Mouse (Mus musculus) limb, embryonic 12.5 days (tissue): ENCODE data around the gene Nrip2. TPM values are rescaled to one million over a fixed set of nuclear protein-coding genes. Genes with fewer than 3 reads are reported as not detected.

Experiments
- ATAC-seq: fragments of 200-750 bp; cut with Nextera tagmentation; 2 replicates; pipeline ENCODE4 v1.8.0; 2017; ENCODE audit warnings: low read depth, moderate TSS enrichment; ENCODE audit not compliant: insufficient number of reproducible peaks, insufficient read depth, low FRiP score, low TSS enrichment
- H3K27ac ChIP-seq: fragments of 300-500 bp; sonication (generic); 2 replicates; pipeline ENCODE4 v1.5.1; 2016; ENCODE audit warnings: mild to moderate bottlenecking, moderate library complexity
- H3K27me3 ChIP-seq: fragments of 300-500 bp; sonication (generic); 2 replicates; pipeline ENCODE4 v1.6.1; 2016; ENCODE audit warnings: mild to moderate bottlenecking, moderate library complexity
- H3K36me3 ChIP-seq: fragments of 300-500 bp; sonication (generic); 2 replicates; pipeline ENCODE4 v1.6.1; 2016; ENCODE audit warnings: mild to moderate bottlenecking, moderate library complexity
- H3K4me1 ChIP-seq: fragments of 300-500 bp; sonication (generic); replicated peaks from 2 replicates; pipeline ENCODE4 v1.6.1; 2016
- H3K4me2 ChIP-seq: fragments of 300-500 bp; sonication (generic); 2 replicates; pipeline ENCODE4 v1.6.1; 2016; ENCODE audit warnings: mild to moderate bottlenecking, moderate library complexity
- H3K4me3 ChIP-seq: fragments of 300-500 bp; sonication (generic); replicated peaks from 2 replicates; pipeline ENCODE4 v1.5.1; 2016; ENCODE audit warnings: mild to moderate bottlenecking
- H3K9ac ChIP-seq: fragments of 300-500 bp; sonication (generic); replicated peaks from 2 replicates; pipeline ENCODE4 v1.6.1; 2016; ENCODE audit warnings: mild to moderate bottlenecking, moderate library complexity
- H3K9me3 ChIP-seq: fragments of 300-500 bp; sonication (generic); 2 replicates; pipeline ENCODE4 v1.6.1; 2016; ENCODE audit warnings: mild to moderate bottlenecking, moderate library complexity
- WGBS: fragments of 180-500 bp; shearing (Covaris S2); methylation state at CpG from one replicate; pipeline ENCODE4 v1.1.7; 2016; 5-methylcytosine and 5-hydroxymethylcytosine counted together
- polyA plus RNA-seq: library from polyadenylated mRNA; unstranded; fragments of >200 nt; fragmentation: Nextera tagmentation; extraction: Ambion mirVana; gene quantifications from 2 replicates; pipeline ENCODE4 v1.2.1, GENCODE M21; 2016

Gene Nrip2
- polyA plus RNA-seq, 1 experiment from 2014 or later: 3.5 TPM

DNA sequence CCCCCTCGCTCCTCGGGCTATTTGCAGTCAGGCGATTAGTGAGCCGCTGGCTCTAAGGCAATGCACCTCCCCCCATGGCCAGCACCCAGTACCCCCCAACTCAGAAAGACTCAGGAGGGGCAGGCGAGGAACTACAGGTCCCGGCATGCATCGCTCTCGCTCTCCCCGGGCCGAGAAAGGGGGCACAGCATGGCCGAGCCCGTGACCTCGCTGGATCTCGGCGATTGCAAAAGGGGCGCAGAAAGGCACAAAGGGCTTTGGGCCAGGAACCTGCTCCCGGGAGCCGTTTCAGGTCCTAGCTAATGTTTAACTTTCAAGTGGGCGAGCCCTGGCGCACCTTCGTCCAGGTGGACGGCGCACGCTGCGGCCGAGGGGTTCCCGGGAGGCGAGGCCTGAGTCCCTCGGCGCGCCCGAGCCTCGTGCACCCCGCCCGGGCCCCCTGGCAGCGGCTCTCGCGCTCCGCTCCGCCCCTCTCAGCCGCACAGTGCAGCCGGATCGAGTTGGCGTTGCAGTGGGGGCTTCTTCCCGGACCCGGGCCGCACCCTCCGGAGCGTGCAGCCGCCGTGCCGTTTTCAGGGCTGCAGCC lies 38.7 kb downstream of the Nrip2 start:
- peaks cover 39% of the 10 kb centered on the region for H3K36me3 ChIP-seq
- H3K9ac ChIP-seq: peak overlapping the region; percentile 98
- no peaks in the 10 kb centered on the region for H3K27me3 ChIP-seq
- peak; percentile 37 for ATAC-seq
- H3K27ac ChIP-seq: peak overlapping the region; percentile 96
- no peaks in the 10 kb centered on the region for H3K9me3 ChIP-seq
- H3K4me1 ChIP-seq: peaks cover 20% of the 10 kb centered on the region
- peak overlapping the region; percentile 71 for H3K4me2 ChIP-seq
- under 1% methylated on average over 52 of the region's 52 CpGs for WGBS
- peak overlapping the region; percentile 97 for H3K4me3 ChIP-seq

DNA sequence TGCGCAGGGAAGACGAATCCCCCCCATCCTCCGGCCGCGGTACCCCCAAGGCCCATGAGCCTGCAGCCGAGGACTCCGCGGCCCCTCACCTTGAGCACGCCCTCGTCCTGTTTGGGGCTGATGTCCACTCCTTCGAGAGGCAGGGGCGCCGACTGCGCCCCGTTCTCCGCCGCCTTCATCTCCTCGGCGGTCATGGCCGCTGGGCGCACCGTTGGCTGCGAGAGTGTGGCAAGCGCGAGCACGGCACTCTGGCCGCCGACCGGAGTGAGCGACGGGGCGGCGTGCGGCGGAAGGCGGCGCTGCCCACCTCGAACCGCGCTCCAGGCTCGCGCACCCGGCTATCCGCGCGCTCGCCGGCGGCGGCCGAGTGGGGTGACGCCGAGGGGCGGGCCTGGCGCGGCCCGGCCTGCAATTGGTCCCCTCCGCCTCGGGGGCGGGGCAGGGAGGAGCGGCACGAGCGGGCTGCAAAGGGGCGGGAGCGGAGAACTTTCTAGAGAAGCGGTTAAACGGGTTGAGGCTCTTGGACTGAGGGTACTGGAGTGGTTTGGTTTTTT lies 39.3 kb downstream of the Nrip2 start, which contains the start of gene Fkbp4:
TSS of gene Fkbp4 (minus strand) at position 361 of the 554 bp plus-strand sequence.
- peak within 1 kb of the TSS; percentile 98 for H3K9ac ChIP-seq
- no peaks in the 10 kb centered on the region for H3K27me3 ChIP-seq
- peaks cover 20% of the 10 kb centered on the region for H3K4me1 ChIP-seq
- peak within 1 kb of the TSS; percentile 96 for H3K27ac ChIP-seq
- peak within 1 kb of the TSS; percentile 97 for H3K4me3 ChIP-seq
- H3K9me3 ChIP-seq: no peaks in the 10 kb centered on the region
- peak within 1 kb of the TSS; percentile 71 for H3K4me2 ChIP-seq
- peaks cover 33% of the 10 kb centered on the region for H3K36me3 ChIP-seq
- peak; percentile 88 for ATAC-seq
- WGBS: under 1% methylated on average over 67 of the region's 67 CpGs

- no peaks in the 10 kb centered on the region for H3K9me3 ChIP-seq
- no peaks in the 10 kb centered on the region for H3K27me3 ChIP-seq
- WGBS: 23% methylated on average over 18 of the region's 18 CpGs
- H3K9ac ChIP-seq: peak overlapping the region; percentile 60
- peak overlapping the region; percentile 97 for H3K4me3 ChIP-seq
- peaks cover 20% of the 10 kb centered on the region for H3K4me1 ChIP-seq
- peak; percentile 60 for ATAC-seq
- peak overlapping the region; percentile 96 for H3K27ac ChIP-seq
- H3K4me2 ChIP-seq: peak overlapping the region; percentile 71
- peaks cover 28% of the 10 kb centered on the region for H3K36me3 ChIP-seq
Observed at GRCm38 (mm10) chr6:128438871-128439341, 39.8 kb downstream of the Nrip2 start.

- Histone ChIP-seq H3K4me2 (no peak overlapping the region), H3K9ac (no peak overlapping the region), H3K36me3 (peaks cover 15% of the 10 kb centered on the region), H3K27me3 (no peaks in the 10 kb centered on the region), H3K4me1 (peaks cover 20% of the 10 kb centered on the region), H3K27ac (no peak overlapping the region), H3K4me3 (no peak overlapping the region), H3K9me3 (no peaks in the 10 kb centered on the region)
- no peak for ATAC-seq
- WGBS: 91% methylated on average over 2 of the region's 2 CpGs
Observed at GRCm38 (mm10) chr6:128440238-128440637, 41.1 kb downstream of the Nrip2 start.

DNA sequence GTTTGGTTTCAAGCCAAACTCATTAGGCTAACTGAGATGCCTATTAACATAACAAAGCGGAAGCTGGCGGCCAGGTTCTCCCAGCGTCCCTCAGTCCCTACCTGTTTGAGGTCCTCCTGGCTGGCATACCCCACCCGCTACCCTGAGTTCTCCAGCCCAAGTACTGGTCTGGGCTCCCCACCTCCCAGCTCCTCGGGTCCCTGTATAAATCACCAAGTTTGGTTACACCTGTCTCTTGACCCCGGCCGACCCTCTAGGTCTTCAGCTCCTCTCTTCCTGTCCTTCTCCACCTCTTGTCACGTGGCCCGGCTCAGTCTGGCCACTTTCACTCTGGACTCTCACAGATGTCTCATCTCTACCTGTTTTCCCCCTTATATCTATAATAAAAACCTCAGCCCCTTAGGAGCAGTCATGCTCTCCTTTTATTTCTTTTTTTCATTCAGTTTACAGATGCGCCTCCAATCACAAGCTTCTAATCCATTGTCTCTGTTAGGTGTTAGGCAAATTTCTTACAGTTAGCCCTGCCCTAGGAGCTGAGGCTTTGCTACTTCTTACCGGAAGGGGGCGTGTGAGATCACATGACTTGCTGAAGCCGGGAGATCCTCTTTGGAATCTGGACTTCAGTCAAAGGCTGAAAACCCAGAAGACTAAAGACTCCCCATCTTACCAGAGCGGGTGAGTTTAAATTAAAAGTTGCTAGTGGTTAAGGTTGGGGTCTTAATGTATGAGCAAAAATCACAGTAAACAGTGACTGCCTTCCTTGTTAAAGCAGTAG lies 46.9 kb downstream of the Nrip2 start:
- Histone ChIP-seq H3K9ac (no peak overlapping the region), H3K4me2 (peak overlapping the region; percentile 37)
- ATAC-seq: no peak

DNA sequence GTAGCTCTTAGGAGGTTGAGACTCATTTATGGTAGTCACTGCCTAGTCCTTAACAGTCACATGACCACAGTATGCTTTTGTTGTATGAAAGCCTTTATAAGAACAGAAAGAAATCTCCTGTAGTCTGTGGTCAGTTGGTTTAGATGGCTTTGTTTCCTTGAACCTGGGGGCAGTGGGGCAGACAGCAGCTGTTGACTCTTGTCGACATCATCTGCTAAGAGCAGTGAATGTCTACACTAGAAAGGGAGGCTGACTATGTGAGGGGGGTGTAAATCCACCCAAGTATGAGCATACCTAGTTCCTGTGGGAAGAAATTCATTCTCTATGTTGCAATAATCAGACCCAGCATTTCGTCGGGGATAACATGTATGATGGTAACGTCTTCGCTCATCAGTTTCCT lies 48.0 kb downstream of the Nrip2 start:
- WGBS: 94% methylated on average over 5 of the region's 5 CpGs

More for the DNA sequence above, 46.9 kb downstream of the Nrip2 start:
- Histone ChIP-seq H3K36me3 (no peaks in the 10 kb centered on the region), H3K4me3 (0 out of 2 replicates have a peak overlapping the region, but pooled peaks have one; percentile 2), H3K9me3 (no peaks in the 10 kb centered on the region), H3K27me3 (no peaks in the 10 kb centered on the region), H3K27ac (no peak overlapping the region), H3K4me1 (no peaks in the 10 kb centered on the region; the same call in 1 of the 2 replicates)
- WGBS: 14% methylated on average over 14 of the region's 14 CpGs

DNA sequence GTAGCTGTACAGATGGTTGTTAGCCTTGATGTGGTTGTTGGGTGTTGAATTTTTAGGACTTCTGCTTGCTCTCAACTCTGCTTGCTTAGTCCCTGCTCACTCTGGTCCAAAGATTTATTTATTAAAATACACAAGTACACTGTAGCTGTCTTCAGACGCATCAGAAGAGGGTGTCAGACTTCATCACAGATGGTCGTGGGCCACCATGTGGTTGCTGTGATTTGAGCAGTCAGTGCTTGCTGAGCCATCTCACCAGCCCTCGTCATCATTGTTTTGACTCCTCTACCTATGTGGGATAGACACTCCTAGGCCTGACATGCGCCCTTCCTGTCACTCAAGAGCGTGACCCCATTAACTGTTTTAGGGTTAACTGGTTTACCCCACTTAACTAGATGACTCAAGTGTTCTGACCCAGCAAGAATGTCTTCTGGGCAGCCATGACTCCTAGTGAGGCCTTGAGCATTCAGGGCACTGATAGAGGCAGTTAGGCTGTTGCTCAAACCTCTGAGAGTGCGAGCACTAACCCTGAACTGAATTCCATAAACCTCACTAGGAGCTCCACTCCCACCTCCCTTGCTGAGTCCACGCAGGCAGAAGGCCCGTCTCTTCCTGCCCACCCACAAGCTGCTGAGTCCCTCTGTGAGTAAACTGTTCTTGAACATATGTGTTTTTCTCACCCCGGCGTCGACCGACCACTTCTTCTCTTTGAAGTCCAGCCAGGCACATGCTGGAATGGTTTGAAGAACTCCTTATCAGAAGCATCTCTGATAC lies 56.9 kb downstream of the Nrip2 start:
- H3K9ac ChIP-seq: no peak overlapping the region
- no peaks in the 10 kb centered on the region for H3K27me3 ChIP-seq

More for the DNA sequence above, 48.0 kb downstream of the Nrip2 start:
- Histone ChIP-seq H3K4me1 (no peaks in the 10 kb centered on the region; the same call in 1 of the 2 replicates), H3K36me3 (no peaks in the 10 kb centered on the region), H3K9me3 (no peaks in the 10 kb centered on the region), H3K4me2 (no peak overlapping the region), H3K27me3 (no peaks in the 10 kb centered on the region), H3K4me3 (no peak overlapping the region), H3K27ac (no peak overlapping the region), H3K9ac (no peak overlapping the region)
- no peak for ATAC-seq

GRCm38 (mm10) chr6:128457186-128457585 lies 58.1 kb downstream of the Nrip2 start:
- 0 out of 2 replicates have a peak, but pooled peaks cover 4% of the 10 kb centered on the region for H3K4me1 ChIP-seq
- no peak for ATAC-seq
- H3K27me3 ChIP-seq: no peaks in the 10 kb centered on the region
- no peaks in the 10 kb centered on the region for H3K9me3 ChIP-seq
- WGBS: 86% methylated on average over 5 of the region's 5 CpGs
- H3K27ac ChIP-seq: no peak overlapping the region
- H3K4me2 ChIP-seq: no peak overlapping the region
- H3K9ac ChIP-seq: no peak overlapping the region
- no peak overlapping the region for H3K4me3 ChIP-seq
- H3K36me3 ChIP-seq: no peaks in the 10 kb centered on the region

More for the DNA sequence above, 56.9 kb downstream of the Nrip2 start:
- Histone ChIP-seq H3K36me3 (no peaks in the 10 kb centered on the region), H3K27ac (no peak overlapping the region), H3K9me3 (no peaks in the 10 kb centered on the region), H3K4me1 (0 out of 2 replicates have a peak, but pooled peaks cover 4% of the 10 kb centered on the region), H3K4me3 (no peak overlapping the region), H3K4me2 (no peak overlapping the region)
- 76% methylated on average over 12 of the region's 12 CpGs for WGBS
- ATAC-seq: no peak

- Histone ChIP-seq H3K9ac (no peak overlapping the region), H3K36me3 (no peaks in the 10 kb centered on the region), H3K4me2 (no peak overlapping the region), H3K27ac (no peak overlapping the region), H3K27me3 (no peaks in the 10 kb centered on the region), H3K4me3 (no peak overlapping the region), H3K9me3 (no peaks in the 10 kb centered on the region), H3K4me1 (no peaks in the 10 kb centered on the region)
- no peak for ATAC-seq
- 31% methylated on average over 2 of the region's 2 CpGs for WGBS
Observed at GRCm38 (mm10) chr6:128460321-128460720, 61.2 kb downstream of the Nrip2 start.

- no peak overlapping the region for H3K4me2 ChIP-seq
- no peaks in the 10 kb centered on the region for H3K27me3 ChIP-seq
- H3K36me3 ChIP-seq: no peaks in the 10 kb centered on the region
- H3K27ac ChIP-seq: no peak overlapping the region
- H3K9me3 ChIP-seq: no peaks in the 10 kb centered on the region
- H3K4me3 ChIP-seq: no peak overlapping the region
- no peaks in the 10 kb centered on the region for H3K4me1 ChIP-seq
- 77% methylated on average over 14 of the region's 14 CpGs for WGBS
- ATAC-seq: no peak
- H3K9ac ChIP-seq: no peak overlapping the region
Observed at GRCm38 (mm10) chr6:128460729-128461503, 61.8 kb downstream of the Nrip2 start.
